Mouse (Mus musculus) forebrain, embryonic 16.5 days (tissue): ENCODE results near the gene 9330159F19Rik. TPM values are rescaled to one million over a fixed set of nuclear protein-coding genes. Genes with fewer than 3 reads are reported as not detected.

ENCODE experiments used
- ATAC-seq: fragments of 200-750 bp; cut with Nextera tagmentation; 2 replicates; pipeline ENCODE4 v1.8.0; 2017; ENCODE audit warnings: mild to moderate bottlenecking, moderate library complexity
- H3K27ac ChIP-seq: fragments of 300-500 bp; sonication (generic); 2 replicates; pipeline ENCODE4 v1.5.1; 2014; ENCODE audit warnings: low read length, control low read depth
- H3K27me3 ChIP-seq: fragments of 300-500 bp; sonication (generic); replicated peaks from 2 replicates; pipeline ENCODE4 v1.6.1; 2014; ENCODE audit warnings: low read length; ENCODE audit not compliant: control insufficient read depth, insufficient read depth
- H3K36me3 ChIP-seq: fragments of 300-500 bp; sonication (generic); 2 replicates; pipeline ENCODE4 v1.6.1; 2014; ENCODE audit not compliant: control insufficient read depth, insufficient read depth
- H3K4me1 ChIP-seq: fragments of 300-500 bp; sonication (generic); replicated peaks from 2 replicates; pipeline ENCODE4 v1.6.1; 2014; ENCODE audit warnings: low read length; ENCODE audit not compliant: control insufficient read depth, insufficient read depth
- H3K4me2 ChIP-seq: fragments of 300-500 bp; sonication (generic); 2 replicates; pipeline ENCODE4 v1.6.1; 2014; ENCODE audit warnings: mild to moderate bottlenecking, low read length, control low read depth
- H3K4me3 ChIP-seq: fragments of 300-500 bp; sonication (generic); replicated peaks from 2 replicates; pipeline ENCODE4 v1.5.1; 2014; ENCODE audit warnings: mild to moderate bottlenecking, low read length, control low read depth
- H3K9ac ChIP-seq: fragments of 300-500 bp; sonication (generic); replicated peaks from 2 replicates; pipeline ENCODE4 v1.6.1; 2014; ENCODE audit warnings: low read depth, low read length, control low read depth
- H3K9me3 ChIP-seq: fragments of 300-500 bp; sonication (generic); 2 replicates; pipeline ENCODE4 v1.6.1; 2016; ENCODE audit warnings: low read length; ENCODE audit not compliant: control insufficient read depth
- WGBS: fragments of 180-500 bp; shearing (Covaris S2); extraction: QIAGEN DNeasy Blood & Tissue Kit; methylation state at CpG from one replicate; pipeline ENCODE4 v1.1.7; 2014; 5-methylcytosine and 5-hydroxymethylcytosine counted together
- polyA plus RNA-seq: library from polyadenylated mRNA; unstranded; fragments of >200 nt; fragmentation: Nextera tagmentation; extraction: Ambion mirVana; gene quantifications from 2 replicates; pipeline ENCODE4 v1.2.1, GENCODE M21; 2015

9330159F19Rik gene
- polyA plus RNA-seq, result 48.2 and 48.7 TPM in 2 replicates

DNA sequence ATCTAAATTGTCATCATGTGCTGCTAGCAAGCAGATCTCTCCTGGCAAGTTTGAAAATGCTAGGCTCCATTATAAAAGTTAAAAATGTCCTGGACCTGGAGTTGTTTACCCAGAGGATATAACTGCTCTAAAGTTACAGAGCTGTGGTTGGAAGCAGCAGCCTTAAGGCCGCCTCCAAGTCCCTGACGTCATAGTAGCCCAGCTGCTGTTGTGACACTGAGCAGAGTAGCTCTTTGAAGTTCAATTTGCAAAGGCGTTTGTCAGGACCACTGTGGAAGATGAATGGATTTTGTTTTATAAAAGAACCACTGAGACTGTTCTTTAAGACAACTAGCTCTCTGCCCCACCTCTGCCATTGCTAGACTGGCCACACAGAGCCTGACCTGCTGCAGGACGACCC is at the start of gene 9330159F19Rik:
9330159F19Rik (plus strand) TSS at position 154 of the 400 bp plus-strand sequence.
- no peak within 1 kb of the TSS for H3K9ac ChIP-seq
- H3K4me2 ChIP-seq, result no peak within 1 kb of the TSS
- H3K27ac ChIP-seq, result no peak within 1 kb of the TSS; the same call in 1 of the 2 replicates
- H3K36me3 ChIP-seq, result no peaks in the 10 kb centered on the region; the same call in 1 of the 2 replicates
- 2% methylated on average over 4 of the region's 4 CpGs for WGBS
- H3K27me3 ChIP-seq, result no peaks in the 10 kb centered on the region
- peak; percentile 86 for ATAC-seq
- H3K9me3 ChIP-seq, result no peaks in the 10 kb centered on the region
- H3K4me3 ChIP-seq, result no peak within 1 kb of the TSS
- H3K4me1 ChIP-seq, result peaks cover 10% of the 10 kb centered on the region

DNA sequence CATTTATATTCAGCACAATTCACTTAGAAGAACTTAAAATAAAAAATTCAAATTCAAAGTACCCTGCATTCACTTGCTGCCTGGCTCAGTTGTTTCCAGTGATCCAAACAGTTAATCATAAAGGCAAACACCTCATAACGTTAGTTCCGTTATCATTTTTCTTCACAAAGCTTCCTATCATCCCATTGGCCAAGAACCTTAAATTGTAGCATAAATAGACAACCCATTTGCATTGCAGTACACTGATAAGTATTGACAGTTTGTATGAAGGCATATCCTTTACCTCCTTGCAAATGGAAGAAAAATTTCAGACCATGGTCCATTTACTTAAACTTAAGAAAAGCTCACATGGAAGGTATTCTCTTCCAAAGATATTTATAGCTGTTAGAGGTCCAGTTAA is 49.7 kb upstream of the 9330159F19Rik start:
- 83% methylated on average over 2 of the region's 2 CpGs for WGBS
- Histone ChIP-seq H3K36me3 (peaks cover 28% of the 10 kb centered on the region), H3K4me3 (no peak overlapping the region), H3K4me1 (no peaks in the 10 kb centered on the region), H3K4me2 (no peak overlapping the region), H3K27ac (no peak overlapping the region), H3K27me3 (no peaks in the 10 kb centered on the region), H3K9ac (no peak overlapping the region), H3K9me3 (no peaks in the 10 kb centered on the region)
- ATAC-seq, result no peak

DNA sequence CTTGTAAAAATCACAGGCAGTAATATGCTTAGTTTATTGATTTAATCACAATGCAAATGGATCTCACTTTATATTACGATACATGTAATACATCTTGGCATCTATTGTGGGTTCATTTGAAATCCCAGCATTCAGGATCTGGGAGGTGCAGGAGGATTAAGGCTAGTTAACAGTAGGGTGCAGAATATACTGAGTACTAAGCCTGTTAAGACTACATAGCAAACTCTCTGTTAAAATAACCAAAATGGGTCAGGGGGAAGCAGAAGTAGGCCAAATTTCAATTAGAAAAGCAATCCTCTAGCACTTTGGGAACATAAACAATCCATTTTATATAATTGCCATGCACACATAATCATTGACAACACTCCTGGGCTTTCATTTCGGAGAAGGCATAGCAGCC is 37.6 kb upstream of the 9330159F19Rik start:
- H3K36me3 ChIP-seq, result peaks cover 36% of the 10 kb centered on the region

GRCm38 (mm10) chr10:29175656-29176055 is 35.8 kb upstream of the 9330159F19Rik start:
- no peak overlapping the region for H3K4me2 ChIP-seq
- H3K4me1 ChIP-seq, result no peaks in the 10 kb centered on the region; the same call in none of the 2 replicates
- H3K36me3 ChIP-seq, result peaks cover 31% of the 10 kb centered on the region
- H3K9ac ChIP-seq, result no peak overlapping the region
- no peaks in the 10 kb centered on the region for H3K27me3 ChIP-seq
- H3K9me3 ChIP-seq, result peaks cover 9% of the 10 kb centered on the region; the same call in 1 of the 2 replicates
- no peak overlapping the region for H3K4me3 ChIP-seq
- WGBS, result 58% methylated on average over 3 of the region's 3 CpGs
- H3K27ac ChIP-seq, result no peak overlapping the region
- peak; percentile 55 for ATAC-seq

More for the DNA sequence above, 37.6 kb upstream of the 9330159F19Rik start:
- Histone ChIP-seq H3K27ac (no peak overlapping the region), H3K4me2 (no peak overlapping the region), H3K4me3 (no peak overlapping the region), H3K4me1 (no peaks in the 10 kb centered on the region; the same call in none of the 2 replicates), H3K9ac (no peak overlapping the region), H3K27me3 (no peaks in the 10 kb centered on the region), H3K9me3 (peaks cover 9% of the 10 kb centered on the region; the same call in 1 of the 2 replicates)
- ATAC-seq, result no peak
- 83% methylated on average over 2 of the region's 2 CpGs for WGBS

DNA sequence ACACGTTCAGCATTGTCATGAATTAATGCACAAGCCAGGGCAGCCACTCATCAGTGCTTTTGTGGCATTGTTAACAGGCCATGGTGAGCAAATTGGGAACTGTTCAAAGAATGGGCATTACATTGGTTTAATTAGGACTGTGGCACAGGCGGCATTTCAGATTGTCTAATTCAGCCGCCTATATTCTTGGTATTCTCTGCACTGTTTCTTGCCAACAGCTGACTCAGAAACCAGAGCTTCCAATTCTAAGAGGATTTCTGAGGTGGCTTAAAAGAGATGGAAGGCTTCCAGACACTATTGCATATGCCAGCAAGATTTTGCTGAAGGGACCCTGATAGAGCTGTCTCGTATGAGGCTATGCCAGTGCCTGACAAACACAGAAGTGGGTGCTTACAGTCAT is 34.5 kb upstream of the 9330159F19Rik start:
- H3K4me3 ChIP-seq, result no peak overlapping the region
- peak; percentile 60 for ATAC-seq
- no peak overlapping the region for H3K9ac ChIP-seq
- H3K27me3 ChIP-seq, result no peaks in the 10 kb centered on the region
- no peak overlapping the region for H3K4me2 ChIP-seq
- 18% methylated on average over 4 of the region's 4 CpGs for WGBS
- H3K27ac ChIP-seq, result no peak overlapping the region
- H3K4me1 ChIP-seq, result no peaks in the 10 kb centered on the region; the same call in none of the 2 replicates
- H3K9me3 ChIP-seq, result 0 out of 2 replicates have a peak, but pooled peaks cover under 1% of the 10 kb centered on the region
- H3K36me3 ChIP-seq, result peaks cover 26% of the 10 kb centered on the region

GRCm38 (mm10) chr10:29178003-29178402 is 33.4 kb upstream of the 9330159F19Rik start:
- no peak for ATAC-seq
- Histone ChIP-seq H3K9me3 (no peaks in the 10 kb centered on the region), H3K4me1 (no peaks in the 10 kb centered on the region; the same call in none of the 2 replicates), H3K36me3 (peaks cover 19% of the 10 kb centered on the region), H3K4me3 (no peak overlapping the region), H3K27ac (no peak overlapping the region), H3K9ac (no peak overlapping the region), H3K27me3 (no peaks in the 10 kb centered on the region), H3K4me2 (no peak overlapping the region)
- WGBS, result 40% methylated on average over 2 of the region's 2 CpGs

DNA sequence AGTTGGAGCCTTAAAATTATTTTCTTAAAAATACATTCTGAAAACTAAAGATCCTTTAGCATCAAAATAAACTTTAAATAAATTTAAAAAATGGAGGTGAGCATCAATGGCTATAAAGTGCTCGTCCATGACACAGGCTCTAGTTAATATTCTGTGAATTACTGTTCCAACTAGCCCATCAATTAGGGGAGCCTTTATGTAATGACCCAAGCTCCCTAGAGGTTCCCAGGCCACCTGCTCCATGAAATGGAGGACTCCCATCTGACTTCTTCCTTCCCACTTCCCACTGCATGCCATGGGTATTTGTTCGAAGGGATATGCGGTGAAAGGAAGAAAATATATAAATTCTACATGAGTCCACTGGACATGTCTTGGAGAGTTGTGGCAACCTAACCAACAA is 31.2 kb upstream of the 9330159F19Rik start:
- no peaks in the 10 kb centered on the region; the same call in none of the 2 replicates for H3K4me1 ChIP-seq
- no peaks in the 10 kb centered on the region for H3K27me3 ChIP-seq
- WGBS, result 87% methylated on average over 3 of the region's 3 CpGs
- no peak overlapping the region for H3K9ac ChIP-seq
- H3K27ac ChIP-seq, result no peak overlapping the region
- H3K4me3 ChIP-seq, result no peak overlapping the region
- peaks cover 19% of the 10 kb centered on the region for H3K36me3 ChIP-seq
- no peak for ATAC-seq
- no peak overlapping the region for H3K4me2 ChIP-seq
- no peaks in the 10 kb centered on the region for H3K9me3 ChIP-seq

- no peak overlapping the region for H3K27ac ChIP-seq
- no peak overlapping the region for H3K4me3 ChIP-seq
- no peaks in the 10 kb centered on the region; the same call in 1 of the 2 replicates for H3K4me1 ChIP-seq
- no peaks in the 10 kb centered on the region for H3K27me3 ChIP-seq
- no peak overlapping the region for H3K4me2 ChIP-seq
- no peaks in the 10 kb centered on the region for H3K9me3 ChIP-seq
- peaks cover 19% of the 10 kb centered on the region for H3K36me3 ChIP-seq
- H3K9ac ChIP-seq, result no peak overlapping the region
- 40% methylated on average over 2 of the region's 2 CpGs for WGBS
- ATAC-seq, result peak; percentile 27; the same call in 1 of the 2 replicates
Measured at GRCm38 (mm10) chr10:29181046-29181445, 30.4 kb upstream of the 9330159F19Rik start.

DNA sequence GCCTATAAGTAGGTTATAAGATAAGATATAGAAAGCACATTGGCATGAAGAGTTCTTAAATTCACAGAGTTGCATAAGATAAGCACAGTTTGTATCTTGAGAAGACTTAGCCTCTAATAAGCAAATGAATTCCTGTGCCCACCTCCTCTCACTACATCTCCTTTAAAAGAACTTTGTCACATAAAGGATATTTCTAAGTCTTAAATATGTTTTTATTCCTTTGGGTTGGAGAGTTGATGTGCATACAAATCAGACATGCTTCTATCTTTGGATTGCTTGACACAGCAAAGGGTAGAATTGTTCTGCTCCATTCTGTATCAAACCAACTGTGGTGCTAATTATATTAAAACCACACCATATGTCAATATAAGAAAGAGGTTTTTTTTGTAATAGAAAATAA is 17.6 kb upstream of the 9330159F19Rik start:
- Histone ChIP-seq H3K4me2 (no peak overlapping the region), H3K36me3 (peaks cover 37% of the 10 kb centered on the region), H3K4me1 (no peaks in the 10 kb centered on the region), H3K9ac (no peak overlapping the region), H3K27me3 (no peaks in the 10 kb centered on the region), H3K9me3 (no peaks in the 10 kb centered on the region), H3K27ac (no peak overlapping the region), H3K4me3 (no peak overlapping the region)
- no peak for ATAC-seq

GRCm38 (mm10) chr10:29196811-29197210 is 14.6 kb upstream of the 9330159F19Rik start:
- Histone ChIP-seq H3K4me2 (no peak overlapping the region), H3K4me1 (no peaks in the 10 kb centered on the region), H3K27me3 (no peaks in the 10 kb centered on the region), H3K9ac (no peak overlapping the region), H3K4me3 (no peak overlapping the region), H3K9me3 (no peaks in the 10 kb centered on the region), H3K27ac (no peak overlapping the region), H3K36me3 (peaks cover 50% of the 10 kb centered on the region)
- WGBS, result 98% methylated on average over 33 of the region's 33 CpGs
- no peak for ATAC-seq
